Mouse (Mus musculus) heart, adult 2 months (tissue): ENCODE results near the gene Mrps27. TPM values are rescaled to one million over a fixed set of nuclear protein-coding genes. Genes with fewer than 3 reads are reported as not detected.

Experiments used
- DNase-seq, 2 experiments: peaks; one replicate each; pipeline ENCODE4 v3.0.0; 2021
- H3K27ac ChIP-seq: fragments of 200-600 bp; 2 replicates; pipeline ENCODE4 v1.8.1; 2022
- H3K27me3 ChIP-seq: fragments of 200-500 bp; 2 replicates; pipeline ENCODE4 v1.6.1; 2012; ENCODE audit warnings: mild to moderate bottlenecking, low read length, inconsistent platforms, mixed read lengths; ENCODE audit not compliant: control insufficient read depth, insufficient read depth
- H3K36me3 ChIP-seq: fragments of 200-500 bp; 2 replicates; pipeline ENCODE4 v1.6.1; 2012; ENCODE audit warnings: low read length, inconsistent platforms; ENCODE audit not compliant: control insufficient read depth, insufficient read depth
- H3K4me1 ChIP-seq: fragments of 200-500 bp; 2 replicates; pipeline ENCODE4 v1.6.1; 2011; ENCODE audit warnings: low read length; ENCODE audit not compliant: control insufficient read depth, insufficient read depth
- H3K4me3 ChIP-seq: fragments of 200-600 bp; 2 replicates; pipeline ENCODE4 v1.8.1; 2022
- H3K79me2 ChIP-seq: fragments of 200-500 bp; replicated peaks from 2 replicates; pipeline ENCODE4 v1.6.1; 2012; ENCODE audit warnings: mild to moderate bottlenecking, inconsistent platforms, low read length, moderate library complexity, mixed read lengths; ENCODE audit not compliant: control insufficient read depth, insufficient read depth
- H3K9ac ChIP-seq: fragments of 200-500 bp; 2 replicates; pipeline ENCODE4 v1.6.1; 2012; ENCODE audit warnings: low read depth, mild to moderate bottlenecking, control low read depth, inconsistent platforms, low read length, mixed read lengths
- CTCF ChIP-seq: fragments of 200-600 bp; IDR thresholded peaks from 2 replicates; pipeline ENCODE4 v1.8.1; 2022; ENCODE audit warnings: antibody characterized with exemption, mild to moderate bottlenecking, moderate library complexity
- EP300 ChIP-seq: fragments of 200-500 bp; IDR thresholded peaks from 2 replicates; pipeline ENCODE4 v1.6.1; 2011; ENCODE audit warnings: low read depth, low read length, control low read depth; ENCODE audit not compliant: insufficient read depth
- POLR2A ChIP-seq: fragments of 200-500 bp; IDR thresholded peaks from 2 replicates; pipeline ENCODE4 v1.6.1; 2011; ENCODE audit warnings: mild to moderate bottlenecking, low read depth, low read length, control low read depth; ENCODE audit not compliant: insufficient read depth
- whole genome bisulfite sequencing: fragments of 180-500 bp; shearing (Covaris S2); methylation state at CpG from one replicate; pipeline ENCODE4 v1.1.7; 2018; 5-methylcytosine and 5-hydroxymethylcytosine counted together
- intact Hi-C: fragments of 180-260 bp; cut with DNase I; formaldehyde crosslinking; loops from one replicate; pipeline ENCODE4 v1.15.1; 2025
- polyA plus RNA-seq: library from polyadenylated mRNA; depleted of rRNA; stranded (reverse); fragments of >200 nt; gene quantifications from 2 replicates; pipeline ENCODE4 v1.2.3, GENCODE M21; 2012
- total RNA-seq, 2 experiments: library from RNA; stranded (reverse); gene quantifications; 2 replicates each; pipeline ENCODE4 v1.2.3; 2021

The Mrps27 gene
- total and polyA plus RNA-seq, 3 experiments = 39.3 to 48.0 (median 40.8) TPM

GRCm38 (mm10) chr13:99358921-99359320 is 14.3 kb downstream of the Mrps27 start:
- H3K4me3 ChIP-seq = no peak overlapping the region
- 94% methylated on average over 14 of the region's 14 CpGs for WGBS
- intact Hi-C loops = loop anchor here (5.0 kb wide), 1 partner anchor 593 kb away; no protein-coding TSS in a partner anchor
- no peak overlapping the region for H3K9ac ChIP-seq
- H3K36me3 ChIP-seq = no peaks in the 10 kb centered on the region; the same call in 1 of the 2 replicates
- no peaks in the 10 kb centered on the region for H3K79me2 ChIP-seq
- no peak overlapping the region for H3K27ac ChIP-seq
- H3K4me1 ChIP-seq = no peaks in the 10 kb centered on the region
- H3K27me3 ChIP-seq = no peaks in the 10 kb centered on the region
- DNase-seq = no peak
- no peak for TF ChIP-seq CTCF
- TF ChIP-seq EP300 = no peak
- TF ChIP-seq POLR2A = no peak

- Histone ChIP-seq H3K36me3 (no peaks in the 10 kb centered on the region; the same call in 1 of the 2 replicates), H3K4me3 (no peak overlapping the region), H3K79me2 (no peaks in the 10 kb centered on the region), H3K4me1 (no peaks in the 10 kb centered on the region), H3K27me3 (no peaks in the 10 kb centered on the region), H3K9ac (no peak overlapping the region), H3K27ac (no peak overlapping the region)
- WGBS = 48% methylated on average over 4 of the region's 4 CpGs
- no peak for DNase-seq
- TF ChIP-seq EP300 (no peak), POLR2A (no peak), CTCF (no peak)
- intact Hi-C loops = no loop called here
Measured at GRCm38 (mm10) chr13:99363866-99364265, 19.3 kb downstream of the Mrps27 start.

GRCm38 (mm10) chr13:99366422-99367175 is 22.0 kb downstream of the Mrps27 start:
- TF ChIP-seq POLR2A = no peak
- no peak for TF ChIP-seq CTCF
- TF ChIP-seq EP300 = no peak
- Histone ChIP-seq H3K79me2 (no peaks in the 10 kb centered on the region), H3K9ac (no peak overlapping the region), H3K27me3 (no peaks in the 10 kb centered on the region), H3K36me3 (no peaks in the 10 kb centered on the region; the same call in 1 of the 2 replicates), H3K4me1 (no peaks in the 10 kb centered on the region), H3K4me3 (no peak overlapping the region), H3K27ac (no peak overlapping the region)
- 95% methylated on average over 5 of the region's 5 CpGs for WGBS
- intact Hi-C loops = no loop called here
- no peak for DNase-seq

DNA sequence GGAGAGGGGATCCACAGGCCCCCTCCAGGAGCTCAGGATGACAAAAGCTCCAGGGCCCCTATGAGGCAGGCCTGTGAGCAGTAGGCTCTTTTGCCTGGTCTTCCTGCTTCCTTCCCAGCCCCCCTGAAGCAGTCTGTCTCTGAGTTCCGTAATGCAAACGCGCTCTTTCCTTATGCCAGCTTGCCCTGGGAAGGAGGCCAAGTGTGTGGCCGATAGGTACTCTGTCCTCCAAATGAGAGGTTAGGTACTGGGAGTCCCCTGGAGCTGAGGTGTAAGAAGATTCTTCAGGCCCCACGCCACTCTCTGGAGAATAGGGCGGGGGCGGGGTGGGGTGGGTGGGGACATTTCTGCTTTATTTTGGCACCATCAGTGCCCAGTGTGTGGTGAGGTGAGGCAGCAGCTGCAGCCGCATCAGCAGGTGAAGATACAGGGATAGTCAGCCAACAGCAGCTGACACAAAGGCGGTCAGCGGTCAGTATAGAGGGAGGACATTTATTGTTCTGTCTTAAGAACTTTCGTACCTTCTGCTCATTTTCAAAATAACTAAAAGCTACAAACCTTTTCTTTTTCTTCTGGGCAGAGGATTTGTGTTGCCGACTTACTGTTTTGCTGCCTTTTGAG is 23.1 kb downstream of the Mrps27 start:
- Histone ChIP-seq H3K36me3 (no peaks in the 10 kb centered on the region), H3K9ac (no peak overlapping the region), H3K4me1 (no peaks in the 10 kb centered on the region), H3K79me2 (no peaks in the 10 kb centered on the region), H3K4me3 (no peak overlapping the region), H3K27me3 (no peaks in the 10 kb centered on the region), H3K27ac (no peak overlapping the region)
- peak in 1 of 2 experiments; percentile 31 for DNase-seq
- intact Hi-C loops = no loop called here
- 70% methylated on average over 12 of the region's 12 CpGs for WGBS
- TF ChIP-seq CTCF (no peak), POLR2A (no peak), EP300 (no peak)

DNA sequence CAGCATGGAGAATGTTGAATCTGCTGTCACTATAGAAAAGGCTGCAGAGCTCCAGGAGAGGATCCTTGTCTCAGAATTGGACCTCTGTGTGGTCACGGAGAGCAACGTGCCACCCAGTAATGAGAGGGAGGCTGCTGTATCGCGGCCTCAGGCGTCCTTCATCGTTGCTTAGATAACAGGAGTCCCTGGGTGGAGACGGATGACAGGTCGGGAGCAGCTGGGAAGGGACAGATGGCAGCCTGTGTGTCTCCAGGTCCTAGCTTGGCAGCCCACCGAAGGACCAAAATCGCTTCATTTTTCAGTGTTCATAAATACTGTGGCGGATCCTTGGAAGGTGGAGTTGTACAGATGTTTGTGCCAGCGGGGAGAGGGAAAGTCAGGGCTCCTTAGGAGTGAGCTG is 24.5 kb downstream of the Mrps27 start:
- H3K27me3 ChIP-seq = no peaks in the 10 kb centered on the region
- intact Hi-C loops = no loop called here
- no peak overlapping the region for H3K9ac ChIP-seq
- H3K4me3 ChIP-seq = no peak overlapping the region
- WGBS = 77% methylated on average over 12 of the region's 12 CpGs
- DNase-seq = no peak
- no peaks in the 10 kb centered on the region for H3K36me3 ChIP-seq
- TF ChIP-seq CTCF (no peak), POLR2A (no peak), EP300 (no peak)
- no peaks in the 10 kb centered on the region for H3K4me1 ChIP-seq
- no peak overlapping the region for H3K27ac ChIP-seq
- no peaks in the 10 kb centered on the region for H3K79me2 ChIP-seq

- no peak for DNase-seq
- Histone ChIP-seq H3K27ac (no peak overlapping the region), H3K36me3 (no peaks in the 10 kb centered on the region), H3K27me3 (no peaks in the 10 kb centered on the region), H3K4me1 (peaks cover 2% of the 10 kb centered on the region), H3K9ac (no peak overlapping the region), H3K4me3 (no peak overlapping the region), H3K79me2 (no peaks in the 10 kb centered on the region)
- intact Hi-C loops = no loop called here
- TF ChIP-seq CTCF (no peak), EP300 (no peak), POLR2A (no peak)
- WGBS = 96% methylated on average over 5 of the region's 5 CpGs
Measured at GRCm38 (mm10) chr13:99371285-99371684, 26.7 kb downstream of the Mrps27 start.
